In the genomic region with DNA sequence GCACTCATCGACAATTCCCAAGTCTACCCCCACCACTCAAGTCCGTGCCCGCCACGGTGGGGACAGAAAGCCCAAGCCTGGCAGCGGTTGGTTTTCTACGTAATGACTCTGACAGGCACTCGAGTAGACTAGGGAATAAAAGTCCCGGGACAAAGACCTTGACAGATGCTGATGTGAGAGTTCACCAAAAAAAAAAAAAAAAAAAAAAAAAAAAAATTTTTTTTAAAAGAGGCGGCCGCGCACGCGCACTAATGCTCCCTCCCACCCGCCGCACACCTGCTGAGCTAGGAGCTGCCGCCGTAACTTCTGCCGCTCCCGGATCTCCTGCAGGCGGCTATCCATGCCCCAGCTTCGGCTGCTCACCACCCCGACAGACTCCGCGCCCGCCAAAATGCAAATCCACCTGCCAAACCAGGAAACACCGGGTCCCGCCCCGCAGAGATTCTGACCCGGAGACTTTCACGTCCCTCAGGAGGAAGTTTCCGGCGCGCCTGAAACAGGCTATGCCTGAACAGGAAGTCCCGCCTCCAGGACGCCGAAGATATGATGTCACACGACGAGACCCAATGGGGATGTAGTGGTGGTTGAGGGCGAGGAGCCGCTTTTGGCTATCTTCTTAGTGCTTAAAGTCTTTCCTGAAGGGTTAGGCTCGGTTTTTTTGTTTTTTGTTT, we compare ENCODE assay signal across 8 mouse cellular contexts. TPM values are rescaled to one million over a fixed set of nuclear protein-coding genes. Genes with fewer than 3 reads are reported as not detected.
DNase-seq lines count a peak whose midpoint lies in the region; ATAC-seq and TF ChIP-seq lines count a peak whose summit lies in the region.

A gene (minus strand): TSS at position 623 of the 671 bp plus-strand sequence.

- WGBS in forebrain, embryonic 10.5 days: under 1% methylated on average over 41 of the region's 41 CpGs
- WGBS in heart, embryonic 15.5 days: under 1% methylated on average over 41 of the region's 41 CpGs
- under 1% methylated on average over 41 of the region's 41 CpGs for WGBS in liver, embryonic 14.5 days (ENCODE audit: insufficient replicate concordance)
- WGBS in neural tube, embryonic 11.5 days: under 1% methylated on average over 41 of the region's 41 CpGs
- under 1% methylated on average over 41 of the region's 41 CpGs for WGBS in stomach, postnatal 0 days

- peaks cover 16% of the 10 kb centered on the region for H3K36me3 ChIP-seq in forebrain, embryonic 10.5 days (replicated peaks)
- H3K36me3 ChIP-seq in heart, embryonic 15.5 days: peaks cover 16% of the 10 kb centered on the region; the same call in 1 of the 2 replicates
- peaks cover 6% of the 10 kb centered on the region; the same call in 1 of the 2 replicates for H3K36me3 ChIP-seq in liver, embryonic 14.5 days (replicated peaks; ENCODE audit: control insufficient read depth, insufficient read depth, low read depth)
- no peaks in the 10 kb centered on the region for H3K36me3 ChIP-seq in neural tube, embryonic 11.5 days (ENCODE audit: control insufficient read depth, insufficient read depth, low read length)
- H3K36me3 ChIP-seq in stomach, postnatal 0 days (ENCODE audit: control insufficient read depth, insufficient read depth, low read length): no peaks in the 10 kb centered on the region

- H3K4me2 ChIP-seq in heart, embryonic 15.5 days: peak within 1 kb of the TSS; percentile 81
- peak within 1 kb of the TSS; percentile 76 for H3K4me2 ChIP-seq in liver, embryonic 14.5 days (ENCODE audit: low read depth)
- H3K4me2 ChIP-seq in neural tube, embryonic 11.5 days (ENCODE audit: low read depth): peak within 1 kb of the TSS; percentile 59
- peak within 1 kb of the TSS; percentile 76 for H3K4me2 ChIP-seq in stomach, postnatal 0 days (replicated peaks; ENCODE audit: low read depth)

- TF ChIP-seq EP300 in liver, embryonic 14.5 days (IDR thresholded peaks at IDR 0.05; ENCODE audit: low read depth): no peak
- TF ChIP-seq EP300 in stomach, postnatal 0 days (optimal IDR thresholded peaks at IDR 0.05): peak; percentile 77

- H3K4me3 ChIP-seq in forebrain, embryonic 10.5 days: peak within 1 kb of the TSS; percentile 80
- peak within 1 kb of the TSS; percentile 85 for H3K4me3 ChIP-seq in heart, embryonic 15.5 days
- peak within 1 kb of the TSS; percentile 89 to 95 for H3K4me3 ChIP-seq in liver, embryonic 14.5 days (ENCODE audit: insufficient read depth in 1 of 2, low read depth in 2 of 2, low read length in 2 of 2)
- peak within 1 kb of the TSS; percentile 52 for H3K4me3 ChIP-seq in neural tube, embryonic 11.5 days (ENCODE audit: low read depth, low read length)
- peak within 1 kb of the TSS; percentile 74 for H3K4me3 ChIP-seq in stomach, postnatal 0 days (ENCODE audit: low read depth, low read length)

- H3K9me3 ChIP-seq in forebrain, embryonic 10.5 days: no peaks in the 10 kb centered on the region
- H3K9me3 ChIP-seq in heart, embryonic 15.5 days (replicated peaks): no peaks in the 10 kb centered on the region
- H3K9me3 ChIP-seq in liver, embryonic 14.5 days (ENCODE audit: control insufficient read depth, low read length): no peaks in the 10 kb centered on the region
- no peaks in the 10 kb centered on the region for H3K9me3 ChIP-seq in neural tube, embryonic 11.5 days (ENCODE audit: control insufficient read depth, low read length)
- H3K9me3 ChIP-seq in stomach, postnatal 0 days (ENCODE audit: control insufficient read depth, low read length): no peaks in the 10 kb centered on the region

- no peaks in the 10 kb centered on the region for H3K27me3 ChIP-seq in forebrain, embryonic 10.5 days (ENCODE audit: poor library complexity, severe bottlenecking)
- no peaks in the 10 kb centered on the region for H3K27me3 ChIP-seq in heart, embryonic 15.5 days
- H3K27me3 ChIP-seq in liver, embryonic 14.5 days (ENCODE audit: control insufficient read depth, insufficient read depth, low read length): no peaks in the 10 kb centered on the region
- H3K27me3 ChIP-seq in neural tube, embryonic 11.5 days (ENCODE audit: control insufficient read depth, insufficient read depth, low read length): no peaks in the 10 kb centered on the region
- no peaks in the 10 kb centered on the region for H3K27me3 ChIP-seq in stomach, postnatal 0 days (ENCODE audit: control insufficient read depth, insufficient read depth, low read length)

- DNase-seq in CD8-positive naive resting alpha-beta T cell, adult 2 months (ENCODE audit: low read depth in 2 of 2, low spot score in 2 of 2): peak; percentile 91 to 95
- peak; percentile 93 for DNase-seq in c-Kit-positive CD71-negative TER-119-negative erythroid progenitor cells, embryonic 14.5 days (ENCODE audit: low read depth)
- peak; percentile 97 for DNase-seq in forebrain, embryonic 10.5 days (ENCODE audit: extremely low spot score, low spot score)
- peak; percentile 98 to 99 for DNase-seq in kidney, postnatal 25 days
- peak; percentile 97 to 98 (median 97) for DNase-seq in liver, embryonic 14.5 days (ENCODE audit: low read depth in 3 of 3, low spot score in 3 of 3)
- peak; percentile 94 for DNase-seq in neural tube, embryonic 11.5 days (ENCODE audit: low spot score)
- peak; percentile 98 for DNase-seq in stomach, postnatal 0 days (ENCODE audit: low spot score)

- peak within 1 kb of the TSS; percentile 84 for H3K9ac ChIP-seq in heart, embryonic 15.5 days
- H3K9ac ChIP-seq in liver, embryonic 14.5 days (replicated peaks): peak within 1 kb of the TSS; percentile 89
- peak within 1 kb of the TSS; percentile 70 for H3K9ac ChIP-seq in neural tube, embryonic 11.5 days (ENCODE audit: low read length)
- H3K9ac ChIP-seq in stomach, postnatal 0 days (ENCODE audit: low read length): peak within 1 kb of the TSS; percentile 76

- TF ChIP-seq CTCF in liver, embryonic 14.5 days (IDR thresholded peaks at IDR 0.05; ENCODE audit: low read depth): no peak
- no peak; the same call in 1 of the 2 replicates for TF ChIP-seq CTCF in stomach, postnatal 0 days (IDR thresholded peaks at IDR 0.05; ENCODE audit: low read depth)

- peak; percentile 99 for ATAC-seq in heart, embryonic 15.5 days (replicated peaks; ENCODE audit: insufficient number of reproducible peaks, insufficient read depth, low FRiP score, low read depth)
- ATAC-seq in liver, embryonic 14.5 days (ENCODE audit: insufficient read depth): peak; percentile 100
- peak; percentile 98 for ATAC-seq in neural tube, embryonic 11.5 days (ENCODE audit: insufficient read depth, low FRiP score, low TSS enrichment)
- ATAC-seq in stomach, postnatal 0 days (ENCODE audit: low FRiP score, low TSS enrichment): peak; percentile 99

- H3K27ac ChIP-seq in forebrain, embryonic 10.5 days: peak within 1 kb of the TSS; percentile 96
- H3K27ac ChIP-seq in heart, embryonic 15.5 days: peak within 1 kb of the TSS; percentile 96
- H3K27ac ChIP-seq in liver, embryonic 14.5 days: peak within 1 kb of the TSS; percentile 84
- H3K27ac ChIP-seq in neural tube, embryonic 11.5 days (ENCODE audit: low read depth, low read length): peak within 1 kb of the TSS; percentile 47
- H3K27ac ChIP-seq in stomach, postnatal 0 days (replicated peaks): peak within 1 kb of the TSS; percentile 93

- peaks cover 18% of the 10 kb centered on the region for H3K4me1 ChIP-seq in forebrain, embryonic 10.5 days
- H3K4me1 ChIP-seq in heart, embryonic 15.5 days (replicated peaks): peaks cover 15% of the 10 kb centered on the region
- H3K4me1 ChIP-seq in liver, embryonic 14.5 days (replicated peaks; ENCODE audit: control insufficient read depth in 2 of 2, insufficient read depth in 2 of 2, low read length in 1 of 2): peaks cover 5 to 7% of the 10 kb centered on the region in 2 experiments; a peak in 1 of 4 replicates
- H3K4me1 ChIP-seq in neural tube, embryonic 11.5 days (ENCODE audit: control insufficient read depth, insufficient read depth, low read length): peaks cover 5% of the 10 kb centered on the region; the same call in 1 of the 2 replicates
- no peaks in the 10 kb centered on the region for H3K4me1 ChIP-seq in stomach, postnatal 0 days (replicated peaks; ENCODE audit: control insufficient read depth, insufficient read depth)

RNA-seq across cellular contexts. Expression of the gene that starts here (rescaled TPM):
- polyA plus RNA-seq in forebrain, embryonic 10.5 days (2016; fragmentation: Nextera tagmentation; extraction: Ambion mirVana): 37.1 and 37.9 TPM in 2 replicates
- polyA plus RNA-seq in heart, embryonic 15.5 days (2015; fragmentation: Nextera tagmentation; extraction: Ambion mirVana): 18.3 and 19.9 TPM in 2 replicates
- 3.5 and 5.9 TPM in 2 replicates for polyA plus RNA-seq in liver, embryonic 14.5 days (2012; rRNA removed)
- polyA plus RNA-seq in liver, embryonic 14.5 days (2014; fragmentation: Nextera tagmentation; extraction: Ambion mirVana): 5.6 and 6.4 TPM in 2 replicates
- 27.8 and 29.8 TPM in 2 replicates for polyA plus RNA-seq in neural tube, embryonic 11.5 days (2014; fragmentation: Nextera tagmentation; extraction: Ambion mirVana)
- polyA plus RNA-seq in stomach, postnatal 0 days (2015; fragmentation: Nextera tagmentation; extraction: Ambion mirVana): 10.5 and 11.3 TPM in 2 replicates

Comparison
In these comparisons a context has a peak if more than half of its experiments do, and no peak if none do; other contexts are left out.
1. Peak in every context shown above with its lines: DNase-seq, ATAC-seq, H3K4me3 ChIP-seq and H3K27ac ChIP-seq.